Mouse (Mus musculus): ENCODE measurements around the gene Ccdc57. TPM values are rescaled to one million over a fixed set of nuclear protein-coding genes. Genes with fewer than 3 reads are reported as not detected.

The Ccdc57 gene
- polyA plus RNA-seq, 1 experiment from 2014 or later: 6.4 TPM

DNA sequence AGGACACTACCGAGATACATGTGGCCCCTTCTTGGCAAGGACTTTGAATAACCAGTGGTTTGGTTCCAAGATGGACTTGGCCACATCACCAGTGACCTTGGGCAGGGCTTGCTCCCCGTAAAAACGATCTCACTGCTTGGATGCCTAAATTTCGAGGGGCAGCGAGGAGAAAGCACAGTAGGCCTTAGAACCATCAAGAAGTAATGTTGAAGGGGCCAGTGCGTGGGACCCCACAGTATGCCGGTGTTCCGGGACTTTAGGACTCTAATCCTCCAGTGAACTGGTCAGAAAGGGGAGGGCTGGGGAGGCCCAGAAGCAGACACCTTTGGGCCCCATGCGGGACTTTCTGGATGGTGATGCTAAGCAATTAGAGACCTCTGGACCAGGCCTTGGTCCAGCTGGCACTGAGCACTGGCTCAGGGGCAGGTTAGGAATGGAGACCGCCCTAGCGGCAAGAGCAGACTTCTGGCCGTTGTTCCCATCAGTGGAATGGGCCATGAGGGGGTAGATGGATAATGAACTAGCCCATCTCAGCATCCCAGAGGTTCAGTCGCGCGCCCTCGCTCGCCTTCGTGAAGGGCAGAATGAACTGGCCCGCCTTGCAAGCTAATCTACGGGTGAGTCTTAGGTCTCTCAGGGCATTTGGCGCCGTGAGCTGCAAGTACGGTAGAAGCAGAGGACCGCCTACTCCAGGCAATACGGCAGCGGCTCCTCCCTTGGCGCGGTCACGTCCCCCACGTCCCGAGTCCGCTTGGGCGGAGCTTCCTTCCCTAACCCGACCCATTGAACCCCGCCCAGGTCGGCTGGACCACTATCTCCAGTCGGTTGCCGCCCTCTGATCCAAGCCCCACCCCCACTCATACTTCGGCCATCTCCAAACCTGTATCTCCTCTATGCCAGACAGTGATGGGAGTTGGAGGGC is 17.9 kb upstream of the Ccdc57 start:
- Histone ChIP-seq H3K27ac (peak overlapping the region; percentile 73; the same call in 1 of the 2 replicates), H3K9ac (peak overlapping the region; percentile 80), H3K4me2 (replicated peaks) (peak overlapping the region; percentile 83), H3K9me3 (no peaks in the 10 kb centered on the region), H3K27me3 (peaks cover 3% of the 10 kb centered on the region; the same call in 1 of the 2 replicates), H3K36me3 (peaks cover 18% of the 10 kb centered on the region), H3K4me3 (peak overlapping the region; percentile 64), H3K4me1 (peaks cover 46% of the 10 kb centered on the region)
- ATAC-seq (ENCODE audit: low FRiP score, low read depth): peak; percentile 76
- WGBS: 2% methylated on average over 39 of the region's 39 CpGs

DNA sequence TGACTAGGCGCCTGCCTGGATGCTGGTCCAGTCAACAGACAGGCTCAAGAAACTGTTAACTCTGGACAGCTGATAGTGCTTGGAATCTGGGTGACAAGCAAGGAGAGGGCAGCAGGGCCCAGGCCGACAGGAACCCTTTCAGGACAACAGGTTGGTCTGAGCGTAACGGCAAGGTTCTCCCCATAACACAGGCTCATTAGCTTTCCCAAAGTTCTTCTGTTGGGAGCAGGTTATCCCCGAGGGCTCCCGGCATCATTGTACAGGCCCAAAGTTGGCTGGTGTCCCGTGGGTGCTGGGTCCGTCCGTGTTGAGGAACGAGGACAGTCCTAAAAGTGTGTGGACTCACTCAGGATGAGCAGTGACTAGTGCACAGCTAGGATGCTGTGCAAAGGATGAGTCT is 17.2 kb upstream of the Ccdc57 start:
- peak overlapping the region; percentile 83 for H3K4me2 ChIP-seq (replicated peaks)
- H3K4me1 ChIP-seq: peaks cover 46% of the 10 kb centered on the region
- peak overlapping the region; percentile 73 for H3K27ac ChIP-seq
- ATAC-seq (ENCODE audit: low FRiP score, low read depth): no peak
- H3K9me3 ChIP-seq: no peaks in the 10 kb centered on the region
- peaks cover 3% of the 10 kb centered on the region; the same call in 1 of the 2 replicates for H3K27me3 ChIP-seq
- peaks cover 11% of the 10 kb centered on the region; the same call in 1 of the 2 replicates for H3K36me3 ChIP-seq
- peak overlapping the region; percentile 64 for H3K4me3 ChIP-seq
- peak overlapping the region; percentile 80 for H3K9ac ChIP-seq
- 16% methylated on average over 10 of the region's 10 CpGs for WGBS

DNA sequence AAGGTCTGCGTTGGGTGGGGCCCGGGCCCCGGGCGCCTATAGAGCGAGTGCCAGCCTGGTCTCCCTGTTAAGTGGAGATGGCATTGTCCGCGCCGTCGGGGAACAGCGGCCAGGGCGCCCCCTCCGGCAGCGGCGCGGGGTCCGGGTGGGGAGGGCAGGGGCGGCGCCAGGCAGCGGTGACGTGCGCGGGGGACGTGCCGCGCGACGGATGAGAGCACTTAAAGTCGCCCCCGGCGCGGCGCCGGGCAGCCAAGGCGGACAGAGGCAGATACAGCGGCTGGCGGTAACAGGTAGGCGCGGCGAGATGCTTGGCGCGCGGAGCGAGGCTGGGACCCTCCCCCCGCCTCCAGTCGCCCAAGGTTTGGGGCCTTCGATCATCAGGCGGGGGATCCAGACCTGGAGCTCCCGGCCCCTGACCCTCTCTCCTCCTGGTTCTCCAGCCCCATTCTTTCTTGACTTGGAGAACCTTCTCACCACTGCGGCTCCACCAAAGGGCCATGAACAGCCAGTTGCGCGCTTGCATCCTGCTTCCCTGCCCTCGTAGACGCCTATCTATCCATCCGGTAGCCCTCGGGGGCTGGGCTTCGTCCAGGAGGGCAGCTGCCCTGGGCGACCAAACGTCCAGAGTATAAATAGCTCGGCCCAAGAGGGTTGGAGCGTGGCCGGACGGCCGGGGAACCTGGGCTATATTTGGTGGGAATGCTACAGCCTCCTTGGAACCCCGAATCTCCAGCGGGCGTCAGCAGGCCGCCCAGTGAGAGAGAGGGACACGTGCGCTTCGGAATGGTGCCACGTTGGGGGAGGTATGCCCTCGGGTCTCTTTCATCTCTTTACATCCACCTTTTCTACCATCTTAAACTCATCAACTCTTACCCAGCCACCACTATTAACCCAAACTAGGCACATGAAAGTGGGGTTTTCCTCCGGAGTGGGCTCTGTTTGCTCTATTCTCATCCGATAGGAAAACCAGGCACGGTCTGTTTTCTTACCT is 16.5 kb upstream of the Ccdc57 start:
- Histone ChIP-seq H3K27me3 (peaks cover 3% of the 10 kb centered on the region; the same call in 1 of the 2 replicates), H3K27ac (peak overlapping the region; percentile 73), H3K4me2 (replicated peaks) (peak overlapping the region; percentile 83), H3K36me3 (0 out of 2 replicates have a peak, but pooled peaks cover 6% of the 10 kb centered on the region), H3K9me3 (no peaks in the 10 kb centered on the region), H3K4me3 (peak overlapping the region; percentile 64), H3K9ac (peak overlapping the region; percentile 80), H3K4me1 (peaks cover 46% of the 10 kb centered on the region)
- ATAC-seq (ENCODE audit: low FRiP score, low read depth): peak; percentile 55; the same call in 1 of the 2 replicates
- WGBS: under 1% methylated on average over 64 of the region's 75 CpGs

DNA sequence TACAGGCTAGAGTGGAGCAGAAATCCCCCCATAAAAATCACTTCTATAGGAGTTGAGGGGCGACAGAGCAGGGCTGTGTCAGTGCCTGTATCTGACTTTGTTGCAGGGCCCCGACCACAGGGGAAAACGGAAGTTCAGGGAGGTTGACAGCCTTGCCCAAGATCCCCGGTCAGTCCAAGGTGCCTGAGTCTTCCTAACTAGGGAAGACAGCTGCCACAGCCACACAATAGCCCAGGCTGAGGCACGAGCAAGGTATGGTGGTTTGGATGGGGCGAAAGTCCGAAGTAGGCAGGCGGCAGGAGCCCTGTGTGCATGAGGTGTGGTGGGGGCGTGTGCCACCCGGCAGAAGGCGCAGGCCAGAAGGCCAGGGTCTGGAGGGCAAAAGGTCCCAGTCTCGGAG is 15.7 kb upstream of the Ccdc57 start, which contains the start of gene Slc16a3:
TSS of gene Slc16a3 (plus strand) at position 153 of the 400 bp plus-strand sequence.
- H3K27ac ChIP-seq: peak within 1 kb of the TSS; percentile 73

DNA sequence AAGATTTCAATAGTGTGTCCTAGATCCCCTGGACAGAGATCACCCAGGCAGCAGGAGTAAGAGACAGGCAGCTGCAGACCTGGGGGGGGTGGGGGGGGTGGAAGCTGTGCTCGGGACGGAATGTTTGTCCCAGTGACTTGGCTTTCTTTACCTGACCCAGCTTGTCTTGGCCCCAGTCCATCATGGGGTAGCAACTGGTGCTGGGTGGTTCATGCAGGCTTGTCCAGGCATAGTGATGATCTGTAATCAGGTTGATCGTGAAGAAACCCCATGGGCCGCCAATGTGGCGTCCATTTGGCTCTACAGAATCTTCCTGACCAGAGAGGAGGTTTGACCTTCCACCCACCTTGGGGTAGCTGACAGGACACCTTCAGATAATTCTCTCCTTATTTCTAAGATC is 13.3 kb upstream of the Ccdc57 start:
- peaks cover 29% of the 10 kb centered on the region for H3K4me1 ChIP-seq
- no peaks in the 10 kb centered on the region for H3K9me3 ChIP-seq
- H3K9ac ChIP-seq: no peak overlapping the region
- 86% methylated on average over 5 of the region's 5 CpGs for WGBS
- ATAC-seq (ENCODE audit: low FRiP score, low read depth): no peak
- no peaks in the 10 kb centered on the region for H3K36me3 ChIP-seq
- no peak overlapping the region for H3K4me2 ChIP-seq (replicated peaks)
- H3K27me3 ChIP-seq: peaks cover 10% of the 10 kb centered on the region
- no peak overlapping the region for H3K27ac ChIP-seq
- H3K4me3 ChIP-seq: no peak overlapping the region

More for the DNA sequence above, 15.7 kb upstream of the Ccdc57 start, which contains the start of gene Slc16a3:
- H3K36me3 ChIP-seq: no peaks in the 10 kb centered on the region
- peak within 1 kb of the TSS; percentile 83 for H3K4me2 ChIP-seq (replicated peaks)
- H3K9me3 ChIP-seq: no peaks in the 10 kb centered on the region
- peaks cover 46% of the 10 kb centered on the region for H3K4me1 ChIP-seq
- peak within 1 kb of the TSS; percentile 80 for H3K9ac ChIP-seq
- 23% methylated on average over 12 of the region's 12 CpGs for WGBS
- H3K27me3 ChIP-seq: peaks cover 10% of the 10 kb centered on the region
- H3K4me3 ChIP-seq: peak within 1 kb of the TSS; percentile 64
- no peak for ATAC-seq (ENCODE audit: low FRiP score, low read depth)

DNA sequence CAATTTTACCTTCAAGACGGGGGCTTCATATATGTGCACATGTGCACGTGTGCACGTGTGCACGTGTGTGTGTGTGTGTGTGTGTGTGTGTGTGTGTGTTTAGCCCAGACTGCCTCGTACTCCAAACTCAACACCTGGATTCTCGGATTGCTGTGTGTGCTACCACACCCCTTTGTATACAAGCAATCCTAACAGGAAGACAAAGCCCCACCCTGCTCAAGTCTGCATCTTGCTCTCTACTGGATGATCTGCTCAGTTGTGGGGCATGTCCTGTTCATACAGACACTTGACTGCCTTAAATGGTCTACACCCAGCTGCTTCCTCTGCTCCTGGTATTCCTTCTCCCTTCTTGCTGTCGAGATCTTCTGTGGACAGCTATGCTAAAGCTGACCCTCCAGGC is 12.6 kb upstream of the Ccdc57 start:
- WGBS: 87% methylated on average over 7 of the region's 7 CpGs
- H3K4me1 ChIP-seq: peaks cover 25% of the 10 kb centered on the region

DNA sequence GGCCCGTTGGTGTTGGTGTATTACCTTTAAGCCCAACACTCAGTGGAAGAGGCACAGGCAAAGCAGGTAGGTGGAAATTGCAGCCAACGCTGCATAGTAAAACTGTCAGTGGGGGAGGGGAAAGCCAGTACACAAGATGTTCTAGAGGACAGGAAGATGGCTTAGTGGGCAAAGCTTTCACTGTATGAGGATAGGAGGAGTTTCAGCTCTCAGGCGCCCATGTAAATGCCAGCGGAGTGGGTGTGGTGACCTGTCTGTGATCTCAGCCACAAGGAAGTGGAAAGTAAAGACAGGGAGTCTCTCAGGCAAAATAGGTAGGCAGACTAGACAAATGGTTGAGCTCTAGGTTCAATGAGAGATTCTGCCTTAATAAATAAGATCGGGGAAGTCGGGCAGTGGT is 8.3 kb upstream of the Ccdc57 start:
- H3K9ac ChIP-seq: no peak overlapping the region
- no peak overlapping the region for H3K4me2 ChIP-seq (replicated peaks)
- 84% methylated on average over 6 of the region's 6 CpGs for WGBS
- no peak overlapping the region for H3K4me3 ChIP-seq
- no peaks in the 10 kb centered on the region for H3K36me3 ChIP-seq
- no peaks in the 10 kb centered on the region for H3K9me3 ChIP-seq
- H3K4me1 ChIP-seq: no peaks in the 10 kb centered on the region
- peaks cover 7% of the 10 kb centered on the region; the same call in 1 of the 2 replicates for H3K27me3 ChIP-seq
- H3K27ac ChIP-seq: no peak overlapping the region
- ATAC-seq (ENCODE audit: low FRiP score, low read depth): no peak

More for the DNA sequence above, 12.6 kb upstream of the Ccdc57 start:
- Histone ChIP-seq H3K4me3 (no peak overlapping the region), H3K9me3 (no peaks in the 10 kb centered on the region), H3K4me2 (replicated peaks) (no peak overlapping the region), H3K27ac (no peak overlapping the region), H3K36me3 (no peaks in the 10 kb centered on the region), H3K27me3 (peaks cover 10% of the 10 kb centered on the region), H3K9ac (no peak overlapping the region)
- ATAC-seq (ENCODE audit: low FRiP score, low read depth): no peak

DNA sequence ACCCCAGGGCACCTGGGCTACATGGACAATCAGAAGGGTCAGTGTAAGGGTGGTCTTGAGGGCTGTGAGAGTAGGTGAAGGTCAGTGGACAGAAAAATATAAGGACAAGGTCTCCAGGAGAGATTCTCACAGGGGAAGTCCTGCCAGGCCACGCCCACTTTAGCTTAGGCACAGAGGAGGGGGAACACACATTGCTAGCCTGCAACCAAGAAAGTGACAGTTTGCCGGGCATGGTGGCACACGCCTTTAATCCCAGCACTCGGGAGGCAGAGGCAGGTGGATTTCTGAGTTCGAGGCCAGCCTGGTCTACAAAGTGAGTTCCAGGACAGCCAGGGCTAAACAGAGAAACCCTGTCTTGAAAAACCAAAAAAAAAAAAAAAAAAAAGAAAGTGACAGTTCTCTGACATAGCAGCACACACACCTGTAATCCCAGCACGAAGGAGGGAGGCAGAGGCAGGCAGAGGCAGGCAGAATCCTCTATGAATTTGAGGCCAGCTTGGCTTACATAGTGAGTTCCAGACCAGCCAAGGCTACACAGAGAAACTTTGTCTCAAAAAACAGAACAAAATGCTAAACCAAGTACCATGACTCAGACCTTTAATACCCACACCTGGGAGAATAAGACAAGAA is 7.2 kb upstream of the Ccdc57 start:
- ATAC-seq (ENCODE audit: low FRiP score, low read depth): no peak
- H3K9me3 ChIP-seq: no peaks in the 10 kb centered on the region
- H3K27ac ChIP-seq: no peak overlapping the region
- H3K4me3 ChIP-seq: no peak overlapping the region
- H3K4me2 ChIP-seq (replicated peaks): no peak overlapping the region
- no peaks in the 10 kb centered on the region for H3K4me1 ChIP-seq
- no peaks in the 10 kb centered on the region for H3K36me3 ChIP-seq
- H3K9ac ChIP-seq: no peak overlapping the region
- 57% methylated on average over 6 of the region's 6 CpGs for WGBS
- peaks cover 7% of the 10 kb centered on the region; the same call in 1 of the 2 replicates for H3K27me3 ChIP-seq

DNA sequence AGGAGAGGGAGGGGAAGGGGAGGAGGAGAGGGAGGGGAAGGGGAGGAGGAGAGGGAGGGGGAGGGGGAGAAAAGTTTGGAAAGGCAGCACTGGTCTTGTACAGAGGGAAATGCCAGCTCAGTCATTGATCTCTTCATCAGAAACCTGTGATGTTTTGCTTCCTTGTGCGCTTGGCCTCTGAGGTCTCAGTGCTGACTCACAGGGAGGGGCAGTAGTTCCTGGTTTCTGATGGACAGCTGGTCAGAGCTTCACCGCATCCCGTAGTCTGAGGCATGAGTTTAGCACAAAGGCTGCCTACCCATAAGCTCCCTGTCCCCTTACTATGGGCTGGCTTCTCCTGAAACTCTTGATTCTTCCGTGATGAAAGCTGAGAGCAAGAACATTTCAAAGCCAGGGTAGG is 6.1 kb upstream of the Ccdc57 start:
- H3K4me2 ChIP-seq (replicated peaks): no peak overlapping the region
- H3K27me3 ChIP-seq: peaks cover 4% of the 10 kb centered on the region; the same call in 1 of the 2 replicates
- H3K9me3 ChIP-seq: no peaks in the 10 kb centered on the region
- H3K27ac ChIP-seq: no peak overlapping the region
- no peaks in the 10 kb centered on the region for H3K36me3 ChIP-seq
- ATAC-seq (ENCODE audit: low FRiP score, low read depth): no peak
- H3K4me1 ChIP-seq: no peaks in the 10 kb centered on the region
- WGBS: 38% methylated on average over 4 of the region's 4 CpGs
- H3K4me3 ChIP-seq: no peak overlapping the region
- no peak overlapping the region for H3K9ac ChIP-seq

DNA sequence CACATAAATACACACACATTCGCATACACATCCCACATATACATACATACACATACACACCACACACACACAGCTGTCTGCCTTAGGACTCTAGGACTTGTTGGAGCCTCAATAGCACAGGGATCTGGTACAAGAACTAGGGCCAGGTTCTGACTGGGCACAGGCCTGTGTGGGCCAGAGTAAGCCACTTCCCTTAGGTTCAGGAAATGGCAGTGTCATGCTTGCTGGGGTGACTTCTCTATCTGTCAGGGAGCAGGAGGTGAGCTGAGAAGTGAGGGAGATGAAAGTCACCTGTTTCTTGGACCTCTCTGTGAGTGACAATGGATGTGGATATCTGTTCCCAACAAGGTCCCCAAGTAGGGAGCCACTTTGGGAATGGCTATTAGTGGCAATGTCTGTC is 5.3 kb upstream of the Ccdc57 start:
- Histone ChIP-seq H3K4me2 (replicated peaks) (no peak overlapping the region), H3K36me3 (no peaks in the 10 kb centered on the region), H3K9me3 (no peaks in the 10 kb centered on the region), H3K4me3 (no peak overlapping the region), H3K4me1 (no peaks in the 10 kb centered on the region; the same call in 1 of the 2 replicates), H3K9ac (no peak overlapping the region), H3K27me3 (no peaks in the 10 kb centered on the region), H3K27ac (no peak overlapping the region)
- 97% methylated on average over 1 of the region's 1 CpGs for WGBS
- ATAC-seq (ENCODE audit: low FRiP score, low read depth): no peak

DNA sequence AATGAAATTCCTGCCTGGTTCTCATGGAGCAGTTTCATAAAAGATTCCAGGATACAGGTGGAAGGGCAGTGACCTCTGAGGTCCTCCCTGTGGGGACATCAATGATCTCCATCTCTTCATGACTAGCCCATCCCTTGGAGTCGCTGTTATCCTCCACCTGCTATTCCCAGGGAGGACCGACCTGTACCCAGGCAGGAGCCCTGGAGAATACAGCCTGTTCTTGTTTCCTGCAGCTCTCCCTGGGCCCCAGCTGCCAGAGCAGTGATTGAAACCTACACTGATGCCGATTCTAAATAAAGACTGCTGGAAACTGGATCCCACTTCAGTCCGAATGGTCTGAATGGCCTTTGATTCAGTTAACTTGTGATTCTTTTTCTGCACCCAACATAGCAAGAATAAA is 1.2 kb downstream of the Ccdc57 start:
- no peak for ATAC-seq (ENCODE audit: low FRiP score, low read depth)
- Histone ChIP-seq H3K9me3 (no peaks in the 10 kb centered on the region), H3K36me3 (0 out of 2 replicates have a peak, but pooled peaks cover 2% of the 10 kb centered on the region), H3K27me3 (no peaks in the 10 kb centered on the region), H3K4me1 (no peaks in the 10 kb centered on the region; the same call in 1 of the 2 replicates), H3K9ac (no peak overlapping the region), H3K4me2 (replicated peaks) (no peak overlapping the region), H3K4me3 (no peak overlapping the region), H3K27ac (no peak overlapping the region)
- 91% methylated on average over 4 of the region's 4 CpGs for WGBS

Data from limb, embryonic 13.5 days (tissue).